In the genomic region with DNA sequence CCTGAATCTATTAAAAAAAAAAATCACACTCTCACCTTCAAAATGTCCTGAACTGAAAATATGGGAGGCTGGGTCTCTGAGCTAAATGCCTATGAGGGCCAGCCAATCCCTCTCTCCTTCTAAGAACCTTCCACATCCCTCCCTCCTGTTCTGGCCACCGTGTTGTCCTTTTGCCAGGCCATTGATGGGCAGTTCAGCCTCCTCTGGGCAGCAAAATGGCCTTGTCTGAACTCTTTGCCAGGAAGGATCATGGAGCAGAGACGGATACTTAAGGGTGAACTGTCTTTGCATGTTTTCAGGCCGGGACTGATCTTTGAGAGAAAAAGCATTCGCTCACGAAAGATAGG, we compare ENCODE assay signal across 24 mouse cellular contexts.
A peak's percentile ranks its signal among the peaks of the same experiment; 100 is the strongest.
DNase-seq lines count a peak whose midpoint lies in the region; ATAC-seq and TF ChIP-seq lines count a peak whose summit lies in the region.
"Had no signal": no experiment of that assay in that cellular context is flagged by ENCODE, and none has a peak within 500 bp of the region (broad histone marks: within the 10 kb centered on the region; RNA-seq: fewer than 3 reads in every experiment).

No protein-coding gene starts in this region.

- no peaks in the 10 kb centered on the region for H3K9me3 ChIP-seq in forebrain, embryonic 10.5 days
- no peaks in the 10 kb centered on the region for H3K9me3 ChIP-seq in forebrain, embryonic 11.5 days (ENCODE audit: control insufficient read depth, low read length)
- H3K9me3 ChIP-seq in lung, postnatal 0 days (ENCODE audit: low read length), result no peaks in the 10 kb centered on the region
- no peaks in the 10 kb centered on the region for H3K9me3 ChIP-seq in limb, embryonic 15.5 days
- H3K9me3 ChIP-seq: embryonic facial prominence, embryonic 15.5 days; heart, embryonic 12.5 days; liver, embryonic 13.5 days; midbrain, embryonic 10.5 days had no signal

- H3K4me3 ChIP-seq in forebrain, embryonic 10.5 days, result no peak overlapping the region
- H3K4me3 ChIP-seq in forebrain, embryonic 11.5 days (ENCODE audit: low read depth, low read length), result no peak overlapping the region
- H3K4me3 ChIP-seq in lung, postnatal 0 days (ENCODE audit: low read depth, low read length), result no peak overlapping the region
- H3K4me3 ChIP-seq in limb, embryonic 15.5 days, result no peak overlapping the region
- H3K4me3 ChIP-seq: embryonic facial prominence, embryonic 15.5 days; heart, embryonic 12.5 days; liver, embryonic 13.5 days; midbrain, embryonic 10.5 days; myocyte had no signal

- 0 out of 2 replicates have a peak, but pooled peaks cover 7% of the 10 kb centered on the region for H3K27me3 ChIP-seq in forebrain, embryonic 10.5 days (ENCODE audit: poor library complexity, severe bottlenecking)
- H3K27me3 ChIP-seq in forebrain, embryonic 11.5 days (ENCODE audit: control insufficient read depth, insufficient read depth, low read length), result no peaks in the 10 kb centered on the region
- H3K27me3 ChIP-seq in lung, postnatal 0 days (replicated peaks; ENCODE audit: insufficient read depth, low read length), result no peaks in the 10 kb centered on the region
- no peaks in the 10 kb centered on the region; the same call in 1 of the 2 replicates for H3K27me3 ChIP-seq in limb, embryonic 15.5 days
- H3K27me3 ChIP-seq: heart, embryonic 12.5 days; liver, embryonic 13.5 days had no signal

- H3K4me1 ChIP-seq in forebrain, embryonic 10.5 days, result peaks cover 24% of the 10 kb centered on the region
- no peaks in the 10 kb centered on the region for H3K4me1 ChIP-seq in forebrain, embryonic 11.5 days (replicated peaks; ENCODE audit: control insufficient read depth, insufficient read depth, low read length)
- H3K4me1 ChIP-seq in lung, postnatal 0 days (ENCODE audit: insufficient read depth, low read depth, low read length), result no peaks in the 10 kb centered on the region
- peaks cover 16% of the 10 kb centered on the region for H3K4me1 ChIP-seq in limb, embryonic 15.5 days
- H3K4me1 ChIP-seq: heart, embryonic 12.5 days; liver, embryonic 13.5 days had no signal

- DNase-seq in forebrain, embryonic 10.5 days (ENCODE audit: extremely low spot score, low spot score), result peak; percentile 14
- DNase-seq in forebrain, embryonic 11.5 days (ENCODE audit: low spot score), result no peak
- DNase-seq in lung, postnatal 0 days (ENCODE audit: low spot score), result peak; percentile 16
- DNase-seq in lung, postnatal 14 days, result no peak
- DNase-seq in fibroblast of lung, adult 2 months (ENCODE audit: low read depth), result peak; percentile 24
- DNase-seq in lung, postnatal 25 days (ENCODE audit: low spot score), result no peak
- DNase-seq in thymus, postnatal 0 days (ENCODE audit: low spot score), result no peak
- DNase-seq: adrenal gland, adult 8-10 months; cerebellum, adult 2 months; kidney, postnatal 25 days; liver, embryonic 13.5 days; lung, adult 2 months; right cerebral cortex, adult 18-20 months; thymus, adult 2 months had no signal

- no peak for TF ChIP-seq EP300 in lung, postnatal 0 days (IDR thresholded peaks at IDR 0.05)

- no peak overlapping the region for H3K4me2 ChIP-seq in forebrain, embryonic 11.5 days (ENCODE audit: low read depth, low read length, severe bottlenecking)
- H3K4me2 ChIP-seq in lung, postnatal 0 days (replicated peaks; ENCODE audit: low read depth, low read length), result no peak overlapping the region
- no peak overlapping the region for H3K4me2 ChIP-seq in limb, embryonic 15.5 days
- H3K4me2 ChIP-seq: embryonic facial prominence, embryonic 15.5 days; heart, embryonic 12.5 days; liver, embryonic 13.5 days had no signal

- 69% methylated on average over 5 of the region's 5 CpGs for WGBS in forebrain, embryonic 10.5 days
- WGBS in forebrain, embryonic 11.5 days, result 72% methylated on average over 5 of the region's 5 CpGs
- 79% methylated on average over 5 of the region's 5 CpGs for WGBS in lung, postnatal 0 days
- whole genome bisulfite sequencing in limb, embryonic 15.5 days, result 43% methylated on average over 5 of the region's 5 CpGs

- ATAC-seq in forebrain, embryonic 11.5 days (replicated peaks; ENCODE audit: low FRiP score), result no peak
- ATAC-seq in lung, postnatal 0 days, result no peak
- ATAC-seq in limb, embryonic 15.5 days (ENCODE audit: insufficient number of reproducible peaks, low FRiP score, low TSS enrichment, low read depth), result no peak
- ATAC-seq: activated CD4-positive, CD25-positive, alpha-beta regulatory T cell, adult 4 months; intestine, postnatal 0 days; midbrain, embryonic 16.5 days had no signal

- H3K36me3 ChIP-seq in forebrain, embryonic 10.5 days (replicated peaks), result no peaks in the 10 kb centered on the region
- no peaks in the 10 kb centered on the region for H3K36me3 ChIP-seq in forebrain, embryonic 11.5 days (ENCODE audit: control insufficient read depth, insufficient read depth, low read length)
- no peaks in the 10 kb centered on the region for H3K36me3 ChIP-seq in lung, postnatal 0 days (ENCODE audit: insufficient read depth, low read length)
- no peaks in the 10 kb centered on the region for H3K36me3 ChIP-seq in limb, embryonic 15.5 days
- H3K36me3 ChIP-seq: embryonic facial prominence, embryonic 15.5 days; liver, embryonic 13.5 days; midbrain, embryonic 10.5 days had no signal

- H3K27ac ChIP-seq in forebrain, embryonic 10.5 days, result no peak overlapping the region
- no peak overlapping the region for H3K27ac ChIP-seq in forebrain, embryonic 11.5 days (ENCODE audit: low read depth, low read length)
- H3K27ac ChIP-seq in lung, postnatal 0 days (ENCODE audit: low read length), result no peak overlapping the region
- peak overlapping the region; percentile 50 for H3K27ac ChIP-seq in limb, embryonic 15.5 days
- H3K27ac ChIP-seq: embryonic facial prominence, embryonic 15.5 days; liver, embryonic 13.5 days; macrophage; midbrain, embryonic 10.5 days; stomach, postnatal 0 days had no signal

- no peak overlapping the region for H3K9ac ChIP-seq in forebrain, embryonic 11.5 days (ENCODE audit: low read length)
- no peak overlapping the region for H3K9ac ChIP-seq in lung, postnatal 0 days (replicated peaks; ENCODE audit: low read depth)
- no peak overlapping the region for H3K9ac ChIP-seq in limb, embryonic 15.5 days
- H3K9ac ChIP-seq: embryonic facial prominence, embryonic 15.5 days; heart, embryonic 12.5 days; liver, embryonic 13.5 days had no signal

- no peak for TF ChIP-seq CTCF in lung, postnatal 0 days (IDR thresholded peaks at IDR 0.05)

Comparison
In these comparisons a context has a peak if more than half of its experiments do, and no peak if none do; other contexts are left out.
1. DNase-seq: peak in forebrain, embryonic 10.5 days (single experiment), lung, postnatal 0 days (single experiment) and fibroblast of lung, adult 2 months (single experiment); none in forebrain, embryonic 11.5 days (single experiment), lung, postnatal 14 days (single experiment), lung, postnatal 25 days (single experiment) and thymus, postnatal 0 days (single experiment).